Mouse (Mus musculus): ENCODE measurements around the gene Hk2. TPM values are rescaled to one million over a fixed set of nuclear protein-coding genes. Genes with fewer than 3 reads are reported as not detected.
"Not testable (repeated sequence)": the region's sequence is repeated elsewhere in the genome, so short reads cannot be mapped to it uniquely, and the experiment has no call there.

The Hk2 gene
- polyA plus RNA-seq, 1 experiment from 2014 or later, result 21.7 TPM

GRCm38 (mm10) chr6:82702593-82703017 lies 71.6 kb downstream of the Hk2 start:
- DNase-seq (ENCODE audit: low spot score) (peak; percentile 92), ATAC-seq (replicated peaks; ENCODE audit: low FRiP score) (peak; percentile 77)
- WGBS, result 33% methylated on average over 16 of the region's 16 CpGs
- H3K4me1 ChIP-seq (replicated peaks; ENCODE audit: control insufficient read depth, insufficient read depth, low read length), result no peaks in the 10 kb centered on the region
- no peak overlapping the region for H3K27ac ChIP-seq (ENCODE audit: low read depth, low read length)
- no peak overlapping the region for H3K9ac ChIP-seq (ENCODE audit: low read length)
- no peaks in the 10 kb centered on the region for H3K9me3 ChIP-seq (ENCODE audit: control insufficient read depth, low read length)
- no peak overlapping the region for H3K4me3 ChIP-seq (ENCODE audit: low read depth, low read length)
- no peaks in the 10 kb centered on the region for H3K36me3 ChIP-seq (ENCODE audit: control insufficient read depth, insufficient read depth, low read length)
- no peaks in the 10 kb centered on the region for H3K27me3 ChIP-seq (ENCODE audit: control insufficient read depth, insufficient read depth, low read length)
- no peak overlapping the region for H3K4me2 ChIP-seq (ENCODE audit: low read depth, low read length, severe bottlenecking)

DNA sequence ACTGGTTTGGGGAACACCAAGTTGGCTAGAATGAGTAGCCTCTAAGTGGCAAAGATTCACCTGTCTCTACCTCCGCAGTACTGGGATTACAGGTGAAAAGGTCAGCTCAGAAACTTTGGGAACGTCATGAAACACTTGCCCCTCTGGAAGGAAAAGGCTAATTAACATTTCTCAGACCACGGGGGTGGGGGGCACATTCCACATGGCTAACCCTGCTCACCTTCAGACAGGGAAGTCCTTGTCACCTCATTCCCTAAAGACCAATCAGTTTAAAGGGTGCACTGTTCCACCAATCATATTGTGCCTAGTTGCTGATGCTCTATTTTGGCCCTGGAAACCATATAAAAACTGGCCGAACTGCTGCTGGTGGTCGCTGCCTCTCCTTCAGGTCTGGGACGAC lies 73.0 kb downstream of the Hk2 start:
- H3K36me3 ChIP-seq (ENCODE audit: control insufficient read depth, insufficient read depth, low read length), result no peaks in the 10 kb centered on the region
- WGBS, result 71% methylated on average over 6 of the region's 6 CpGs
- DNase-seq (ENCODE audit: low spot score), result no peak
- no peak for ATAC-seq (replicated peaks; ENCODE audit: low FRiP score)
- no peaks in the 10 kb centered on the region for H3K27me3 ChIP-seq (ENCODE audit: control insufficient read depth, insufficient read depth, low read length)
- no peak overlapping the region for H3K4me3 ChIP-seq (ENCODE audit: low read depth, low read length)
- no peak overlapping the region for H3K27ac ChIP-seq (ENCODE audit: low read depth, low read length)
- H3K4me2 ChIP-seq (ENCODE audit: low read depth, low read length, severe bottlenecking), result no peak overlapping the region
- H3K9ac ChIP-seq (ENCODE audit: low read length), result no peak overlapping the region
- H3K4me1 ChIP-seq (replicated peaks; ENCODE audit: control insufficient read depth, insufficient read depth, low read length), result no peaks in the 10 kb centered on the region
- H3K9me3 ChIP-seq (ENCODE audit: control insufficient read depth, low read length), result no peaks in the 10 kb centered on the region

- no peak overlapping the region for H3K4me2 ChIP-seq (ENCODE audit: low read depth, low read length, severe bottlenecking)
- H3K36me3 ChIP-seq (ENCODE audit: control insufficient read depth, insufficient read depth, low read length), result no peaks in the 10 kb centered on the region
- H3K9ac ChIP-seq (ENCODE audit: low read length), result no peak overlapping the region
- DNase-seq (ENCODE audit: low spot score) (no peak), ATAC-seq (replicated peaks; ENCODE audit: low FRiP score) (no peak)
- H3K27ac ChIP-seq (ENCODE audit: low read depth, low read length), result no peak overlapping the region
- H3K27me3 ChIP-seq (ENCODE audit: control insufficient read depth, insufficient read depth, low read length), result no peaks in the 10 kb centered on the region
- 33% methylated on average over 5 of the region's 5 CpGs for WGBS
- H3K9me3 ChIP-seq (ENCODE audit: control insufficient read depth, low read length), result no peaks in the 10 kb centered on the region
- H3K4me1 ChIP-seq (replicated peaks; ENCODE audit: control insufficient read depth, insufficient read depth, low read length), result no peaks in the 10 kb centered on the region
- no peak overlapping the region for H3K4me3 ChIP-seq (ENCODE audit: low read depth, low read length)
Measured at GRCm38 (mm10) chr6:82699831-82700230, 74.4 kb downstream of the Hk2 start.

GRCm38 (mm10) chr6:82696736-82697135 lies 77.5 kb downstream of the Hk2 start:
- no peaks in the 10 kb centered on the region for H3K4me1 ChIP-seq (replicated peaks; ENCODE audit: control insufficient read depth, insufficient read depth, low read length)
- 95% methylated on average over 3 of the region's 3 CpGs for WGBS
- no peaks in the 10 kb centered on the region for H3K27me3 ChIP-seq (ENCODE audit: control insufficient read depth, insufficient read depth, low read length)
- no peak overlapping the region for H3K27ac ChIP-seq (ENCODE audit: low read depth, low read length)
- no peaks in the 10 kb centered on the region for H3K9me3 ChIP-seq (ENCODE audit: control insufficient read depth, low read length)
- no peak overlapping the region for H3K9ac ChIP-seq (ENCODE audit: low read length)
- no peak overlapping the region for H3K4me2 ChIP-seq (ENCODE audit: low read depth, low read length, severe bottlenecking)
- H3K4me3 ChIP-seq (ENCODE audit: low read depth, low read length), result no peak overlapping the region
- DNase-seq (ENCODE audit: low spot score) (no peak), ATAC-seq (replicated peaks; ENCODE audit: low FRiP score) (no peak)
- H3K36me3 ChIP-seq (ENCODE audit: control insufficient read depth, insufficient read depth, low read length), result no peaks in the 10 kb centered on the region

DNA sequence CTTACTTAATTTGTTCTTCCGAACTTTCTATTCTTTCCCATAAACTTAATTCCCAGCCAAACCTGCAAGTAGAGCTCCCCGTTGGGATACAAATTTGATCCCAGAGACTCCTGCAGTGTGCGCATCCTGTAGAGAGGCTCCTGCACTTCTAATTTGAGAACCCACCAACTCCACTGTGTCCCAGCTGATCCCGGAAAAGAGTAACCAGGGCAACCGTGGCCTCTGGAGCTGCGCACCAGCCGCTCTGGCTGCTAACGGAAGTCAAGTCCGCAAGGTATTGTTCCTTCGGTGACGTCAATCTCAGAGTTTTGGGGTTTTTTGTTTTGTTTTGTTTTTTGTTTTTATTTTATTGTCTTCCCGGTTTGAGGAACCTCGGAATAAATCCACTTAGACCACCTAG lies 79.6 kb downstream of the Hk2 start:
- Histone ChIP-seq H3K9me3 (ENCODE audit: control insufficient read depth, low read length) (no peaks in the 10 kb centered on the region), H3K9ac (ENCODE audit: low read length) (no peak overlapping the region), H3K36me3 (ENCODE audit: control insufficient read depth, insufficient read depth, low read length) (no peaks in the 10 kb centered on the region), H3K4me1 (replicated peaks; ENCODE audit: control insufficient read depth, insufficient read depth, low read length) (no peaks in the 10 kb centered on the region), H3K27me3 (ENCODE audit: control insufficient read depth, insufficient read depth, low read length) (no peaks in the 10 kb centered on the region), H3K27ac (ENCODE audit: low read depth, low read length) (no peak overlapping the region), H3K4me2 (ENCODE audit: low read depth, low read length, severe bottlenecking) (no peak overlapping the region), H3K4me3 (ENCODE audit: low read depth, low read length) (no peak overlapping the region)
- WGBS, result 55% methylated on average over 13 of the region's 13 CpGs
- DNase-seq (ENCODE audit: low spot score) (no peak), ATAC-seq (replicated peaks; ENCODE audit: low FRiP score) (no peak)

GRCm38 (mm10) chr6:82689474-82689873 lies 84.8 kb downstream of the Hk2 start:
- Histone ChIP-seq H3K36me3 (ENCODE audit: control insufficient read depth, insufficient read depth, low read length) (no peaks in the 10 kb centered on the region), H3K9me3 (ENCODE audit: control insufficient read depth, low read length) (no peaks in the 10 kb centered on the region), H3K4me3 (ENCODE audit: low read depth, low read length) (no peak overlapping the region), H3K4me1 (replicated peaks; ENCODE audit: control insufficient read depth, insufficient read depth, low read length) (no peaks in the 10 kb centered on the region), H3K27ac (ENCODE audit: low read depth, low read length) (no peak overlapping the region), H3K27me3 (ENCODE audit: control insufficient read depth, insufficient read depth, low read length) (no peaks in the 10 kb centered on the region), H3K4me2 (ENCODE audit: low read depth, low read length, severe bottlenecking) (no peak overlapping the region), H3K9ac (ENCODE audit: low read length) (no peak overlapping the region)
- no peak for ATAC-seq (replicated peaks; ENCODE audit: low FRiP score)
- no peak for DNase-seq (ENCODE audit: low spot score)
- 83% methylated on average over 4 of the region's 4 CpGs for WGBS

- DNase-seq (ENCODE audit: low spot score); H3K4me3 ChIP-seq (ENCODE audit: low read depth, low read length); H3K27ac ChIP-seq (ENCODE audit: low read depth, low read length); H3K4me1 ChIP-seq (replicated peaks; ENCODE audit: control insufficient read depth, insufficient read depth, low read length); H3K27me3 ChIP-seq (ENCODE audit: control insufficient read depth, insufficient read depth, low read length); H3K9ac ChIP-seq (ENCODE audit: low read length); H3K36me3 ChIP-seq (ENCODE audit: control insufficient read depth, insufficient read depth, low read length); H3K4me2 ChIP-seq (ENCODE audit: low read depth, low read length, severe bottlenecking); H3K9me3 ChIP-seq (ENCODE audit: control insufficient read depth, low read length): not testable (repeated sequence)
- ATAC-seq (replicated peaks; ENCODE audit: low FRiP score), result peak; percentile 34; the same call in 1 of the 2 replicates
- 49% methylated on average over 5 of the region's 5 CpGs for WGBS
Measured at GRCm38 (mm10) chr6:82688586-82688985, 85.7 kb downstream of the Hk2 start.

DNA sequence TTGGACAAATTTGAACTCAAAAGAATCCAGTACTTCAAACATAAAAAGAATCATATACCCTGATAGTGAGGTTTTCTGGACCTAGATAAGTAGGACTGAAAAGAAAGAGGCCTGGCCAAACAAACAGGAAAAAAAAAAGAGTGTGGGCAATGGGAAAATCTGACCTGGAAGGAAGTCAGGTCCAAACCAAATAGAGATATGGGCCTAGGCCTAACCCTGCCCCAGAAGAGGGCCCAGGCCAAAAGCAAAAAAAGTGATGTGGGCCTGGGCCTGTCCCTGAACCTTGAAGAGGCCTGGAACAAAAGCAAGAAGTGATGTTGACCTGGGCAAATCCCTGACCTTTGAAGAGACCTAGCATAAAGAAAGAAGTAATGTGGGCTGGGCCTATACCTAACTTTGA lies 90.1 kb downstream of the Hk2 start:
- H3K9ac ChIP-seq (ENCODE audit: low read length), result no peak overlapping the region
- H3K27ac ChIP-seq (ENCODE audit: low read depth, low read length), result no peak overlapping the region
- H3K9me3 ChIP-seq (ENCODE audit: control insufficient read depth, low read length), result no peaks in the 10 kb centered on the region
- H3K36me3 ChIP-seq (ENCODE audit: control insufficient read depth, insufficient read depth, low read length), result no peaks in the 10 kb centered on the region
- H3K4me2 ChIP-seq (ENCODE audit: low read depth, low read length, severe bottlenecking), result no peak overlapping the region
- ATAC-seq (replicated peaks; ENCODE audit: low FRiP score), result no peak
- H3K4me1 ChIP-seq (replicated peaks; ENCODE audit: control insufficient read depth, insufficient read depth, low read length), result no peaks in the 10 kb centered on the region
- H3K27me3 ChIP-seq (ENCODE audit: control insufficient read depth, insufficient read depth, low read length), result no peaks in the 10 kb centered on the region
- DNase-seq (ENCODE audit: low spot score), result no peak
- no peak overlapping the region for H3K4me3 ChIP-seq (ENCODE audit: low read depth, low read length)

DNA sequence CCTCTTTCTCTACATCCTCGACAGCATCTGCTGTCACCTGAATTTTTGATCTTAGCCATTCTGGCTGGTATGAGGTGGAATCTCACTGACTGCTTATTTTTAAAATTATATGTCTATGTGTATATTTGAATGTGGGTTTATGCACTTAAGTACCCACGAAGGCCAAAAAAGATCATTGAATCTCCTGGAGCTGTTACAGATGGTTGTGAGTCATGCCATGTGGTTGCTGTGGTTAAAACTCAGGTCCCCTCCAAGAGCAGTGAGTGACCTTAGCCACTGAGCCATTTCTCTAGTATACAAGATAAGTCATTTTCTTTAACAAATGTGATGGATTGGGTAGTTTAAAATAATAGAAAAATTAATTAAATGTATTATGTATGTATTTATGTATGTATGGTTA lies 95.0 kb downstream of the Hk2 start:
- not testable (repeated sequence) for ATAC-seq (replicated peaks; ENCODE audit: low FRiP score); H3K4me2 ChIP-seq (ENCODE audit: low read depth, low read length, severe bottlenecking); H3K27ac ChIP-seq (ENCODE audit: low read depth, low read length); DNase-seq (ENCODE audit: low spot score); H3K4me3 ChIP-seq (ENCODE audit: low read depth, low read length); H3K9me3 ChIP-seq (ENCODE audit: control insufficient read depth, low read length); H3K4me1 ChIP-seq (replicated peaks; ENCODE audit: control insufficient read depth, insufficient read depth, low read length); H3K36me3 ChIP-seq (ENCODE audit: control insufficient read depth, insufficient read depth, low read length); H3K27me3 ChIP-seq (ENCODE audit: control insufficient read depth, insufficient read depth, low read length); H3K9ac ChIP-seq (ENCODE audit: low read length)
- 75% methylated on average over 2 of the region's 2 CpGs for WGBS
